Mouse (Mus musculus) urinary bladder, adult 2 months (tissue): ENCODE measurements around the gene Col4a4. TPM values are rescaled to one million over a fixed set of nuclear protein-coding genes. Genes with fewer than 3 reads are reported as not detected.

Source experiments
- DNase-seq: peaks from one replicate; pipeline ENCODE4 v3.0.0; 2022; ENCODE audit warnings: low spot score
- polyA plus RNA-seq: library from polyadenylated mRNA; depleted of rRNA; stranded (reverse); fragments of >200 nt; gene quantifications from 2 replicates; pipeline ENCODE4 v1.2.3, GENCODE M21; 2012

Col4a4 gene
- polyA plus RNA-seq, 1 experiment, result 1.3 TPM

DNA sequence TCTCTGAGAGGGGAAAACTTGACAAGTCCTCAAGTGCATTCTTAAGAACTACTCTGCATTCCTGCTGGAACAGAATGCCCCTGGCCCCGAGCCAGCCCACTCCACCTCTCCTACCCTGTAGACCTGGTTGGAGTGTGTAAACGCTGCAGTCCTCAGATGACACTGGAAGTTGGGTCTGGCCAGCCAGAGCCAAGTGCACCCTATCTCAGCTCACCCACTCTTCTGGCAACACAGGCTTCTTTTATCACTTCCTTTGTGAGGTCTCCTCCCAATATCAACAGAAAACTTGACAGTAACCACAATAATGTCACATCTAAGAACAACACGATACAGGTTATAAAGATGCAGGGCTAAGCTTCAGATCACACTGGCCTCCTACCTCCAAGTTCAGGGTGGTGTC, 8.7 kb downstream of the Col4a4 start:
- DNase-seq, result no peak

- DNase-seq, result no peak
Observed at GRCm38 (mm10) chr1:82577339-82577738, 9.3 kb downstream of the Col4a4 start.

DNA sequence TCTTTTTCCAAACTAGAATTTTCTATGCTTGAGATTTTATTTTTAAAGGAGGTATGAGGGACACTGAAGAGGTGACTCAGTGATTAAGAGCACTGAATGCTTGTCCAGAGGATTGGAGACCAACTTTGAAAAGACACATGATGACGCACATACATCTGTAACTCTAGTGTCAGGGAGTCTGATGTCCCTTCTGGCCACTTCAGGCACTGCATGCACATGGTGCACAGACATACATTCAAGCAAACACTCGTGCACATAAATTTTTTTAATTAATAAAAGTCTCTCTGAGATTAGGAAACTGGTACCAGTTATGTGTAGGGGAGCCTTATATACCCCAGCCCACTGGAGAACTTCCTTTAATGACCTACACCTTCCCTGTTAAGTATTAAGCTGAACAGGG, 10.5 kb downstream of the Col4a4 start:
- no peak for DNase-seq

DNA sequence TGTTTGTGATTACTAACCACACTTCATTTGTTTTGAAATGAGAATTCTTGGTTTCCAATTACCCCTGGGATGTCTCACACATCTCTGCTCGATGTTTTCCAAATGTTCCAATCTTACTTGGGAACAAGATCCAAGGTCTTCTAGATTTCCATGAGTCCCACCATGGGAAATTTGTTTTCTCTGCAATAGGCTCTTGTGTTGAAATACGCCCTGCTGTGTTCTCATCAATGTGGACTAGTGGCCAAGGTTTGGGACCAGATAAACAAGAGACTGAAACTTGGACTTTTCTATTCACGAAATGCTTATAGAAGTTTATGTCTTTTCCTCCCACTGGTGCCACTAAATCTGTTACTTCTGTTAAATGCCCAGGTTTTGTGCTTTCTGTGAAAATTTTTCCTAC, 11.0 kb downstream of the Col4a4 start:
- DNase-seq, result no peak

GRCm38 (mm10) chr1:82571758-82572157, 14.9 kb downstream of the Col4a4 start:
- DNase-seq, result no peak

- no peak for DNase-seq
Observed at GRCm38 (mm10) chr1:82569405-82569804, 17.2 kb downstream of the Col4a4 start.

DNA sequence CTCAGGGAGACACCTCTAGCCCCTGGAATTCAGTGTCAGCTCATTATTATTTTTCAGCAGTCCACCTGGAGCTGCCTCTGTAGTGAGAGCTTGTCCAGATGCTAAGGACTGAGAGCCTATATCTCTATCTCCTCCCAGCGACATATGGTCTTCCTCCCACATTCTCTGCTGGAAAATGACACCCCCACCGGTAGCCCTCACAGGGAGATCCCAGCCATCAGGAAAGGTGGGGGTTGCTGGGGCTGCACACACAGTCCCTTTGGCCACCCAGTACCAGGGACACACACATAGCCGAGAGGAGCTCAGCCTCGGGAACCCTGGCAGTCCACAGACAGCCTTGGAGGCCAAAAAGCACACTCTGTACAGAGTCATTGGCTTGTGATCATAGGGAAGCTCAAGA, 26.4 kb downstream of the Col4a4 start:
- DNase-seq, result no peak

GRCm38 (mm10) chr1:82554889-82555288, 31.8 kb downstream of the Col4a4 start:
- no peak for DNase-seq

DNA sequence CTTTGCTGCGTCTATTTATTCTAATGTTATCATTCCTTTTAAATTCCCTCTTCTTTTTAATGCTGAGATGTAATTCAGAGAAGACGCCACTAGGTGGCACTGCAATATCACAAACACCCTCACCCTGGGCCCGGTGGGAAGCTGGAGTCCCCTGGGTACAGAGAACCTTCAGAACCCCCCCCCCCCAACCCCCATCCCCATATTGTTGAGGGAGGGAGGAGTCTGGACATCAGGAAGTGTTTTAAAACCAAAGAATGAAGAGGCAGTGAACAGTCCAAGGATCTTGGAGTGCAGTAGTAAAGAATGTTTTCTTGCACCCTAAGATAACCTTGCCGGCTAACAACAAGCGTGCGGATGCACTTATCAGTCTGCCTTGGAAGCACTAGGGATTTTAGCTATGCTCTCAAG, 32.2 kb downstream of the Col4a4 start:
- no peak for DNase-seq

DNA sequence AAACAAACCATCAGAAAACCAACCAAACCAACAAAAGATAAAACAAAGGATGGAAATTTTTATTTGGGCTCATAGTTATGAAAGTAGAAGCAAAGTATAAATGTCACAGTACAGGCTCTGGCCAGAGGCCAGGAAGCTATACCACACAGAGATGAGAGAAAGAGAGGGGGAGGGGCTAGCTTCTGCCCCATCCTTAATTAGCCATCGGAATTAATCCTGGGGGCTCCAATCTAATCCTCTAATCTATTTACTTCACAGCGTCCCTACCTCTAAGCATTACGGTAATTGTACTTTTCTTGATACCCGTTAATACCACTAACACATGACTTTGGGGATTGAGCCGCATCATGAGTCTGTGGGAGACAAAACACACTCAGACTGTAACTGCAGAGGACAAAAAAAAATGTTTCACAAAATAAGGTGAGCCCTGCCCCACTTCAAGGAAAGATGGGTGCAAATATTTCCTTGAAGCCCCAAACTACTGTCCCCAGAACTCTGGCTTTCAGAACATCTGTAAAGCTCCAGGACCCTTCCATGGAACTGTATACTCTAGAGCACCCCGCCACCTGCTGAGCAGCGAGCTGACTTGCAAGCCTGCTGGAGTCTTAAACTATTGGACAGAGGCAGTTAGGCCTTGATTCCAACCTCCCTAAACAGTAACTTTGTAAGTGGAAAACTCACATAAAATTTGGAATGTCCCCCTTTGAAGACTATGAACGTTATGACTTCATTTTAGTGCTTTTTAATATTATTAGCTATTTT, 41.3 kb downstream of the Col4a4 start:
- no peak for DNase-seq

DNA sequence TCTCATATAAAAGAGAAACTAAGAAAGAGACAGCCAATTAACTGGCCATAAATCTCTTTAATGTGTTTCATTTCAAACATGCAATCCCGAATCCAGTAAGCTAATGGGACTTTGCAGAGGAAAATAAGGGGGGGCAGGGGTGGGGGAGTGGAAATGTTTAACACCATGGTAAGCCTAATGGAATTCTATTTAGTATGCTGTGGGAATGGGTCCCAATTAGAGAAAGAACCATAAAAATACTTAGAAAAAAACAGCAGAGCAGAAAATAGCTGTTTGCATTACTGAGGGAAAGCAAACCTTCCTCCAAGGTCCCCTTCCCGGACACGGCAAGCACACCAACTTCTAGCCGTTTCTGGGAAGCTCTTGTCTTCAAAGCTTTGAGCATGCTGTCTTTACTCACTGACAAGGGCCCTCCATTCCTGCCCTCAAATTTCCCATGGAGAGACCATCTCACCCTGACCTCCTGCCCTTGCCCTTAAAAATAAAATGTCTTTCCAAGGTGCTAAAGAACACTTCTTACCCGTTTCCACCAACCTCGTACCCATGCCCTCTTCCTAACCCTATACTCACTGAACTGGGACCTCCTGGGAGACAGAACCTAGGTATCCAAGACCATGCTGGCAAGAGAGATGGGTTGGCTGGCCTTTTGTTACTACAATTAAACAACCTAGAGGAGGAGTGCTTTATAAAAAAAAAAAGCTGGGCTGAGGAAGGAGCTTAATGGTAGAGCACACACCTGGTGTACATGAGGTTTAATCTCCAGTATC, 42.0 kb downstream of the Col4a4 start:
- no peak for DNase-seq

DNA sequence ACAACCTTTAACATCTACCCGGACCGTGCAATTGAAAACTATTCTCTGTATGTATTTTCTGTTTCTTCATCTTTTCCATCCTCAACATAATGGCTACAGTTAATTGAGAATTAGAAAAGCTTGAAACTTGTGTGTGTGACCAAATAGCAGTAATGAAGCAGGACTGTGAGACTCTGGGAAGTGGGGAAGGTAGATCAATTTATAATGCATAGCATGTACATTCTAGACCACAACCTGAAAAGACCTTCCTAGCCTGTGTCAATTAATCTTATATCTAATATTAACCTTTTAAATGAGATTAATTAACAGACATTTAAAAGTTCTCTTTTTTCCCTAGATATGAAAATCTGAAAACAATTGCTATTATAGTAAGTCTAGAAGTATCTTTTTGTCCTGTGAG, 42.7 kb downstream of the Col4a4 start:
- DNase-seq, result no peak

DNA sequence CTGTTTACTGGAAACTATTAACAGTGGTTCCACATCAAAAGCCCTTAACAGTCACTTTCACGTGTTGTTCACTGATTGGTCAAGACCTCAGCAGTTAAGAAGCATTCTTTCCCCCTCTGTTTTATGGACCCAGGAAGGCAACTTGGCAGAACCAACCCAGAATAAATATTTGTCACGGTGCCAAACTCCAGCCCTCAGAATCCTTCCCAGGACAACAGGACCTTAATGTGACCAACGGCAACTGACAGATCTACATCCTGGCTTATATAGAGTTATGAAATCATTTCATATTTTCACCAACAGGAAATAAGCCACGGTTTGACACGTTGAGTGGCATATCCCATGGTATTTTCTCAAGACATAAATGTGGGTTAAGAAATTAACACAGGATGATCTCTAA, 46.6 kb downstream of the Col4a4 start:
- no peak for DNase-seq

DNA sequence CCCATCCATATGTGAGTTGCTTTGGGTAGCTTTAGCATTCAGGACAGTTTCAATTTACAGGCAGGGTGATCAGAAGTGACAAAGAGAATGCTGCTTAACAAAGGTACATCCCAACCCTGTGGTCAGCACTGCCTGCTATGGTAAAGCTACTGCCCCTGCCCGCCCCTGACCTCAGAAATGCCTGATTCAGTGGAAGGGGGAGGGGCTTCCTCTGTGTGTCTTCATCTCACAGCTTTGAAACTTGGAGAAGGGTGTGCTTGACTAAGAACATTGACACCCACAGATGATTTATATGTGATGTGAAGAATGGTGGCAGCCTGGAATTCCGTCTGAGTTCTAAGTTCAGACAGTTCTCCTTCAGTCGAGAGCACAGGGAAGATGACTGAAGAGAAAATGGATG, 48.8 kb downstream of the Col4a4 start:
- DNase-seq, result no peak

DNA sequence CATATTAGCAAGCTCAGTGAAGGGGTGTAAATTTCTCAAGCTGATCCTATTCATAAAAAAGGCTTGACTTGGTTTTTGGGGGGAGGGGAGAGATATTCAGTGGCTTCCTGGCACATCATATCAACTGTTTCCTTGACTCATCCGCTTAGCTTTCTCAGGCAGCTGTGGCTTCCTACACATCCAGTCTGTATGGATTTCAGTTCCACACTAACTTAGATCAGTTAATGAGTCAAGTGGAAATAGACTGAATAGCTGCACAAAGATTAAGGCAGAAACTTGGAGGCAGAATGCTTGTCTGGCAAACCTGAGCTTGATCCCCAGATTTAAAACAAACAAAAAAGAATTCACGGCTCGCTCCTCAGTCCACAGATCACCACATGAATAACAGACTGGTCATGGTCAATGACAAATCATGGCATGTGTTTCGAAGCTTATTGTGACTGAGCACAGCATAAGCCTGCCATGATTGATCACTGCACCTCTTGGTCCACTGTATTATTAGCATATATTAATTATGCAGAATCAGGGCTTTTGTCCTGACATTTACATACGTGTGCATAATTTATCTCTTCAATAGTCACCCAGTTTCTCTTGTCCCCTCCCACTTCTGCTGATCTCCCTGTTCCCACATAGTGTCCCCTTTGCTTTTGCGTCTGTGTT, 50.0 kb downstream of the Col4a4 start:
- no peak for DNase-seq

DNA sequence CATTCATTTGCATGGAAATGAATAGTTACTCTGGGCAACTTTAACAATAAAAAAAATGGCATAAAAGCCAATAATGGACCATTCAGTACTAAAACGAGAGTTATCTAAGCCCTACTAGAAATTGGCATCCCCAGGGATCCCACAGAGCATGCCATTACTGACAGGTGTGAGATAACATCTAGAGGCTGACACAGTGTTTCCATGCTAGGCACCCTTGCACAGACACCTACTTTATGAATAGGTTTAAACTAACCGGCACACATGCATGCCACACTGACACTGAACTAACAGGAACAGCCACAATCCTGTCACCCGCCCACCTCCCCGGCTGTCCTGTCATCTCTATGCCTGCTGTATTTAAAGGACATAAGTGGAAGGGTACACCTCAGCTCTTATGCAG, 58.7 kb downstream of the Col4a4 start:
- DNase-seq, result no peak

GRCm38 (mm10) chr1:82491954-82492353, 94.7 kb downstream of the Col4a4 start:
- no peak for DNase-seq

- no peak for DNase-seq
Observed at GRCm38 (mm10) chr1:82486371-82486770, 100.3 kb downstream of the Col4a4 start.

GRCm38 (mm10) chr1:82482371-82482770, 104.3 kb downstream of the Col4a4 start:
- no peak for DNase-seq

DNA sequence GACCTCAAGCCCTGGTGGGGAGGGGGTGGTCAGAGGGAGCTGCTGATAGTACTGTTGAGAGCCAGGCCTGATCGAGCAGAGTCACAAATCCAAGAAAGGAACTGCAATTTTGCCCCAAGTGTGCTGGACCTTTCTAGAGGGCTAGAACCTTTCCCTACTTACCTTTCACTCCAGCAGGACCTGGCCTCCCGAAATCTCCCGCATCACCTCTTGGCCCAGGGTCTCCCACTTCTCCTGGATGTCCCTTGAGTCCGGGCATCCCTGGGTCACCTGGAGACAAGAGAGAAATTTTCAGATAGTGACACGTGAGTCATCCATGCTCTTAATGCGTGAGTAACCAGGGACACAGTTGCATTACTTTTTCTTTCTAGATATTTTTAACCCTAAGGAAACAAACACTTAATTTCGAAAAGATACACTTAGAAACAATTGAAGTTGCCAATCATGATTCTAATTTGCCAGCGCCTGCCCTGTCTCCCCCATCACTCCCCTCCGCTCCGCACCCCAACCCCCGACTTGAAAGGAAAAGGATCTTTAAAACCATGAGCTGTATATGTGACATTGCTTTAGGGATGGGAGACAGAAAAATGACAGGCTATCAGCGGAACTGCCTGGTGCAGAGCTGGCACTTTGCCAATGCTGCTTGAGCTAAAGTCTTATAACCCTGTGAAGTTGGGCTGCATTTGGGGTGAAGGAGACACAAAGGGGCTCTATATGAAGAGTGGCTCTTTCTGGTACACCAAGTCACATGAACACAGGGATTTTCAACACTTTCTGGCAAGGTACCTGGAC, 106.8 kb downstream of the Col4a4 start:
- DNase-seq, result no peak

DNA sequence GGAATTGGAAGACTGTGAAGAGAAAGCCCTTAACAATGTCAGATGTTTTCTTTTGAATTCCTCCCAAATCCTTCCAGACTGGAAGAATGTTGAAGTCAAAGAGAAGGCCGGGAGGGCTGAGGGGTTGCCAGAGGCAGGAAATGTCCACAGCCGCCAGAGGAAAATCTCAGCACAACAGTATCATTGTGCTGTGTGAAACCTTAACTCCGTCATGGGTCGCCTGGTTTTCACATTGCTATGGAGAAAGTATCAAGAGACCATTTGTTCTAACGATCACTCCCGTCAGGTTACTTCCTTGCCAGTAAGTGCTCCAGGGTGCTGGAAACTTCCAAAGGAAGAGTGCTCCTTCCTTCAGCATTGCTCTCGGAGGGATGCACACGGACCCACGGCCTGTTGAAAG, 109.9 kb downstream of the Col4a4 start:
- no peak for DNase-seq

GRCm38 (mm10) chr1:82476256-82476655, 110.4 kb downstream of the Col4a4 start:
- no peak for DNase-seq
